Mouse (Mus musculus): ENCODE measurements around the gene Wfdc5. TPM values are rescaled to one million over a fixed set of nuclear protein-coding genes. Genes with fewer than 3 reads are reported as not detected.

The Wfdc5 gene
- polyA plus RNA-seq, 1 experiment, result 0.65 TPM

- no peak overlapping the region for H3K4me3 ChIP-seq (ENCODE audit: control insufficient read depth, insufficient read depth, low read length)
- DNase-seq, result no peak
- no peaks in the 10 kb centered on the region for H3K36me3 ChIP-seq (ENCODE audit: control insufficient read depth, insufficient read depth, low read length)
- TF ChIP-seq CTCF (IDR thresholded peaks at IDR 0.05; ENCODE audit: borderline replicate concordance, control insufficient read depth, extremely low read depth, insufficient read depth, low read length, poor library complexity) (no peak), POLR2A (IDR thresholded peaks at IDR 0.05; ENCODE audit: control insufficient read depth, extremely low read depth, insufficient read depth, low read length, poor library complexity) (no peak)
- H3K4me1 ChIP-seq (replicated peaks; ENCODE audit: control insufficient read depth, insufficient read depth, low read length), result 0 out of 2 replicates have a peak, but pooled peaks cover 4% of the 10 kb centered on the region
- H3K27ac ChIP-seq (ENCODE audit: control insufficient read depth, insufficient read depth, low read length), result no peak overlapping the region
- WGBS, result 24% methylated on average over 42 of the region's 42 CpGs
- H3K27me3 ChIP-seq (ENCODE audit: control insufficient read depth, insufficient read depth, low read length), result peaks cover 31% of the 10 kb centered on the region; the same call in 1 of the 2 replicates
Measured at GRCm38 (mm10) chr2:164168571-164168946, 14.0 kb downstream of the Wfdc5 start.

GRCm38 (mm10) chr2:164167752-164168570 is 14.6 kb downstream of the Wfdc5 start:
- H3K27ac ChIP-seq (ENCODE audit: control insufficient read depth, insufficient read depth, low read length), result no peak overlapping the region

GRCm38 (mm10) chr2:164164941-164165340 is 17.6 kb downstream of the Wfdc5 start:
- no peak overlapping the region for H3K27ac ChIP-seq (ENCODE audit: control insufficient read depth, insufficient read depth, low read length)
- peaks cover 15% of the 10 kb centered on the region; the same call in 1 of the 2 replicates for H3K27me3 ChIP-seq (ENCODE audit: control insufficient read depth, insufficient read depth, low read length)
- DNase-seq, result no peak
- WGBS, result 96% methylated on average over 5 of the region's 5 CpGs
- no peak overlapping the region for H3K4me3 ChIP-seq (ENCODE audit: control insufficient read depth, insufficient read depth, low read length)
- 0 out of 2 replicates have a peak, but pooled peaks cover 4% of the 10 kb centered on the region for H3K4me1 ChIP-seq (replicated peaks; ENCODE audit: control insufficient read depth, insufficient read depth, low read length)
- no peaks in the 10 kb centered on the region for H3K36me3 ChIP-seq (ENCODE audit: control insufficient read depth, insufficient read depth, low read length)
- TF ChIP-seq POLR2A (IDR thresholded peaks at IDR 0.05; ENCODE audit: control insufficient read depth, extremely low read depth, insufficient read depth, low read length, poor library complexity), result no peak
- no peak for TF ChIP-seq CTCF (IDR thresholded peaks at IDR 0.05; ENCODE audit: borderline replicate concordance, control insufficient read depth, extremely low read depth, insufficient read depth, low read length, poor library complexity)

More at GRCm38 (mm10) chr2:164167752-164168570, 14.6 kb downstream of the Wfdc5 start:
- peaks cover 31% of the 10 kb centered on the region; the same call in 1 of the 2 replicates for H3K27me3 ChIP-seq (ENCODE audit: control insufficient read depth, insufficient read depth, low read length)
- H3K36me3 ChIP-seq (ENCODE audit: control insufficient read depth, insufficient read depth, low read length), result no peaks in the 10 kb centered on the region
- 0 out of 2 replicates have a peak, but pooled peaks cover 4% of the 10 kb centered on the region for H3K4me1 ChIP-seq (replicated peaks; ENCODE audit: control insufficient read depth, insufficient read depth, low read length)
- no peak overlapping the region for H3K4me3 ChIP-seq (ENCODE audit: control insufficient read depth, insufficient read depth, low read length)
- 25% methylated on average over 90 of the region's 90 CpGs for WGBS
- TF ChIP-seq CTCF (IDR thresholded peaks at IDR 0.05; ENCODE audit: borderline replicate concordance, control insufficient read depth, extremely low read depth, insufficient read depth, low read length, poor library complexity) (no peak), POLR2A (IDR thresholded peaks at IDR 0.05; ENCODE audit: control insufficient read depth, extremely low read depth, insufficient read depth, low read length, poor library complexity) (no peak)
- no peak for DNase-seq

- Histone ChIP-seq H3K4me3 (ENCODE audit: control insufficient read depth, insufficient read depth, low read length) (no peak overlapping the region), H3K27me3 (ENCODE audit: control insufficient read depth, insufficient read depth, low read length) (no peaks in the 10 kb centered on the region), H3K27ac (ENCODE audit: control insufficient read depth, insufficient read depth, low read length) (no peak overlapping the region), H3K4me1 (replicated peaks; ENCODE audit: control insufficient read depth, insufficient read depth, low read length) (no peaks in the 10 kb centered on the region), H3K36me3 (ENCODE audit: control insufficient read depth, insufficient read depth, low read length) (no peaks in the 10 kb centered on the region)
- TF ChIP-seq POLR2A (IDR thresholded peaks at IDR 0.05; ENCODE audit: control insufficient read depth, extremely low read depth, insufficient read depth, low read length, poor library complexity), result no peak
- no peak for TF ChIP-seq CTCF (IDR thresholded peaks at IDR 0.05; ENCODE audit: borderline replicate concordance, control insufficient read depth, extremely low read depth, insufficient read depth, low read length, poor library complexity)
- WGBS, result 90% methylated on average over 11 of the region's 11 CpGs
- DNase-seq, result no peak
Measured at GRCm38 (mm10) chr2:164161515-164162055, 21.0 kb downstream of the Wfdc5 start.

GRCm38 (mm10) chr2:164158838-164159237 is 23.7 kb downstream of the Wfdc5 start:
- H3K4me1 ChIP-seq (replicated peaks; ENCODE audit: control insufficient read depth, insufficient read depth, low read length), result no peaks in the 10 kb centered on the region
- H3K4me3 ChIP-seq (ENCODE audit: control insufficient read depth, insufficient read depth, low read length), result no peak overlapping the region
- DNase-seq, result no peak
- no peak overlapping the region for H3K27ac ChIP-seq (ENCODE audit: control insufficient read depth, insufficient read depth, low read length)
- no peaks in the 10 kb centered on the region for H3K27me3 ChIP-seq (ENCODE audit: control insufficient read depth, insufficient read depth, low read length)
- H3K36me3 ChIP-seq (ENCODE audit: control insufficient read depth, insufficient read depth, low read length), result peaks cover 16% of the 10 kb centered on the region
- TF ChIP-seq POLR2A (IDR thresholded peaks at IDR 0.05; ENCODE audit: control insufficient read depth, extremely low read depth, insufficient read depth, low read length, poor library complexity) (no peak), CTCF (IDR thresholded peaks at IDR 0.05; ENCODE audit: borderline replicate concordance, control insufficient read depth, extremely low read depth, insufficient read depth, low read length, poor library complexity) (no peak)
- 93% methylated on average over 2 of the region's 2 CpGs for WGBS

GRCm38 (mm10) chr2:164156158-164156557 is 26.4 kb downstream of the Wfdc5 start:
- 96% methylated on average over 7 of the region's 7 CpGs for WGBS
- H3K4me1 ChIP-seq (replicated peaks; ENCODE audit: control insufficient read depth, insufficient read depth, low read length), result no peaks in the 10 kb centered on the region
- no peaks in the 10 kb centered on the region for H3K27me3 ChIP-seq (ENCODE audit: control insufficient read depth, insufficient read depth, low read length)
- TF ChIP-seq CTCF (IDR thresholded peaks at IDR 0.05; ENCODE audit: borderline replicate concordance, control insufficient read depth, extremely low read depth, insufficient read depth, low read length, poor library complexity) (no peak), POLR2A (IDR thresholded peaks at IDR 0.05; ENCODE audit: control insufficient read depth, extremely low read depth, insufficient read depth, low read length, poor library complexity) (no peak)
- peaks cover 42% of the 10 kb centered on the region for H3K36me3 ChIP-seq (ENCODE audit: control insufficient read depth, insufficient read depth, low read length)
- H3K27ac ChIP-seq (ENCODE audit: control insufficient read depth, insufficient read depth, low read length), result no peak overlapping the region
- no peak for DNase-seq
- no peak overlapping the region for H3K4me3 ChIP-seq (ENCODE audit: control insufficient read depth, insufficient read depth, low read length)

All from thymus, adult 2 months (tissue).